Mouse (Mus musculus) liver, embryonic 13.5 days (tissue): ENCODE data around the gene Nme3. TPM values are rescaled to one million over a fixed set of nuclear protein-coding genes. Genes with fewer than 3 reads are reported as not detected.

Experiments used
- ATAC-seq: fragments of 200-750 bp; cut with Nextera tagmentation; 2 replicates; pipeline ENCODE4 v1.8.0; 2017; ENCODE audit warnings: low read depth, mild to moderate bottlenecking, moderate number of reproducible peaks, moderate library complexity
- DNase-seq: peaks from one replicate; pipeline ENCODE4 v3.0.0; 2022
- H3K27ac ChIP-seq: fragments of 300-500 bp; sonication (generic); 2 replicates; pipeline ENCODE4 v1.5.1; 2015; ENCODE audit warnings: moderate library complexity, mild to moderate bottlenecking, inconsistent platforms
- H3K27me3 ChIP-seq: fragments of 300-500 bp; sonication (generic); 2 replicates; pipeline ENCODE4 v1.6.1; 2015; ENCODE audit warnings: mild to moderate bottlenecking, inconsistent platforms
- H3K36me3 ChIP-seq: fragments of 300-500 bp; sonication (generic); 2 replicates; pipeline ENCODE4 v1.6.1; 2015; ENCODE audit warnings: mild to moderate bottlenecking, inconsistent platforms
- H3K4me1 ChIP-seq: fragments of 300-500 bp; sonication (generic); replicated peaks from 2 replicates; pipeline ENCODE4 v1.6.1; 2015; ENCODE audit warnings: inconsistent platforms
- H3K4me2 ChIP-seq: fragments of 300-500 bp; sonication (generic); 2 replicates; pipeline ENCODE4 v1.6.1; 2015; ENCODE audit warnings: inconsistent platforms, mild to moderate bottlenecking, moderate library complexity
- H3K4me3 ChIP-seq: fragments of 300-500 bp; sonication (generic); replicated peaks from 2 replicates; pipeline ENCODE4 v1.5.1; 2015; ENCODE audit warnings: mild to moderate bottlenecking, inconsistent platforms
- H3K9ac ChIP-seq: fragments of 300-500 bp; sonication (generic); 2 replicates; pipeline ENCODE4 v1.6.1; 2015; ENCODE audit warnings: mild to moderate bottlenecking, inconsistent platforms
- H3K9me3 ChIP-seq: fragments of 300-500 bp; sonication (generic); replicated peaks from 2 replicates; pipeline ENCODE4 v1.6.1; 2016; ENCODE audit warnings: inconsistent platforms
- WGBS: fragments of 180-500 bp; shearing (Covaris S2); methylation state at CpG from one replicate; pipeline ENCODE4 v1.1.7; 2015; ENCODE audit not compliant: insufficient replicate concordance; 5-methylcytosine and 5-hydroxymethylcytosine counted together
- polyA plus RNA-seq: library from polyadenylated mRNA; unstranded; fragments of >200 nt; fragmentation: Nextera tagmentation; extraction: Ambion mirVana; gene quantifications from 2 replicates; pipeline ENCODE4 v1.2.1, GENCODE M21; 2015

Gene Nme3
- polyA plus RNA-seq, 1 experiment from 2014 or later = 65.6 TPM

- H3K4me2 ChIP-seq = no peak overlapping the region; the same call in 1 of the 2 replicates
- no peaks in the 10 kb centered on the region for H3K9me3 ChIP-seq
- peaks cover 66% of the 10 kb centered on the region for H3K4me1 ChIP-seq
- no peak overlapping the region for H3K9ac ChIP-seq
- DNase-seq = no peak
- H3K27ac ChIP-seq = 0 out of 2 replicates have a peak overlapping the region, but pooled peaks have one; percentile 1
- H3K4me3 ChIP-seq = no peak overlapping the region
- peaks cover 68% of the 10 kb centered on the region for H3K36me3 ChIP-seq
- ATAC-seq = no peak
- WGBS = 84% methylated on average over 12 of the region's 12 CpGs
- H3K27me3 ChIP-seq = no peaks in the 10 kb centered on the region
These were observed 3.5 kb upstream of the Nme3 start for GRCm38 (mm10) chr17:24892785-24893184.

GRCm38 (mm10) chr17:24893276-24893675 lies 3.0 kb upstream of the Nme3 start:
- H3K4me2 ChIP-seq = peak overlapping the region; percentile 96
- peaks cover 66% of the 10 kb centered on the region for H3K4me1 ChIP-seq
- H3K36me3 ChIP-seq = peaks cover 73% of the 10 kb centered on the region
- DNase-seq (no peak), ATAC-seq (no peak)
- peak overlapping the region; percentile 95 for H3K4me3 ChIP-seq
- H3K27me3 ChIP-seq = no peaks in the 10 kb centered on the region
- H3K27ac ChIP-seq = 0 out of 2 replicates have a peak overlapping the region, but pooled peaks have one; percentile 90
- peak overlapping the region; percentile 95 for H3K9ac ChIP-seq
- WGBS = 94% methylated on average over 2 of the region's 2 CpGs
- H3K9me3 ChIP-seq = no peaks in the 10 kb centered on the region

GRCm38 (mm10) chr17:24894061-24894994 lies 2.0 kb upstream of the Nme3 start:
- no peaks in the 10 kb centered on the region for H3K9me3 ChIP-seq
- ATAC-seq = peak; percentile 26
- peak overlapping the region; percentile 95 for H3K4me3 ChIP-seq
- no peaks in the 10 kb centered on the region for H3K27me3 ChIP-seq
- H3K9ac ChIP-seq = peak overlapping the region; percentile 95
- DNase-seq = no peak
- H3K36me3 ChIP-seq = peaks cover 73% of the 10 kb centered on the region
- H3K27ac ChIP-seq = peak overlapping the region; percentile 90
- H3K4me2 ChIP-seq = peak overlapping the region; percentile 96
- WGBS = 6% methylated on average over 31 of the region's 31 CpGs
- peaks cover 62% of the 10 kb centered on the region for H3K4me1 ChIP-seq

GRCm38 (mm10) chr17:24894995-24895547 lies 1.2 kb upstream of the Nme3 start, which contains the start of the genes Eme2 and Mrps34:
TSS of gene Eme2 (minus strand) at chr17:24895087.
TSS of gene Mrps34 (plus strand) at chr17:24895116.
- peak within 1 kb of the TSS; percentile 96 for H3K4me2 ChIP-seq
- ATAC-seq = peak; percentile 59
- peak within 1 kb of the TSS; percentile 90 for H3K27ac ChIP-seq
- no peaks in the 10 kb centered on the region for H3K27me3 ChIP-seq
- H3K4me3 ChIP-seq = peak within 1 kb of the TSS; percentile 95
- peak; percentile 70 for DNase-seq
- WGBS = under 1% methylated on average over 61 of the region's 62 CpGs
- peaks cover 73% of the 10 kb centered on the region for H3K36me3 ChIP-seq
- peaks cover 57% of the 10 kb centered on the region for H3K4me1 ChIP-seq
- H3K9me3 ChIP-seq = no peaks in the 10 kb centered on the region
- H3K9ac ChIP-seq = peak within 1 kb of the TSS; percentile 95

GRCm38 (mm10) chr17:24895571-24896240 lies 594 bp upstream of the Nme3 start:
- 5% methylated on average over 23 of the region's 23 CpGs for WGBS
- H3K4me1 ChIP-seq = peaks cover 59% of the 10 kb centered on the region
- H3K36me3 ChIP-seq = peaks cover 73% of the 10 kb centered on the region
- H3K27ac ChIP-seq = peak overlapping the region; percentile 90
- ATAC-seq = peak; percentile 4; the same call in 1 of the 2 replicates
- H3K4me2 ChIP-seq = peak overlapping the region; percentile 96
- no peaks in the 10 kb centered on the region for H3K9me3 ChIP-seq
- H3K4me3 ChIP-seq = peak overlapping the region; percentile 95
- peak overlapping the region; percentile 95 for H3K9ac ChIP-seq
- no peaks in the 10 kb centered on the region for H3K27me3 ChIP-seq
- DNase-seq = no peak

DNA sequence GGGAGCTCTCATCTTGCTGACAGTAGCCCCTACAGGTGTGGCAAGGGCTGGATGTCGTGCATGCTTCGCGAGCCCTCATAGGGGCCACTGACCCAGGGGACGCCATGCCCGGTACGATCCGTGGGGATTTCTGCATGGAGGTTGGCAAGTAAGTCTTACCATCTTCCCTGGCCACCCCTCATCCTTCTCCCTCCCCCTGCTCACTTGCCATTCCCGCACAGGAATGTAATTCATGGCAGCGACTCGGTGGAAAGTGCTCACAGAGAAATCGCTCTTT lies 631 bp downstream of the Nme3 start:
- 48% methylated on average over 11 of the region's 11 CpGs for WGBS
- peak overlapping the region; percentile 95 for H3K4me3 ChIP-seq
- ATAC-seq = no peak
- H3K4me1 ChIP-seq = peaks cover 65% of the 10 kb centered on the region
- no peak for DNase-seq
- H3K4me2 ChIP-seq = peak overlapping the region; percentile 96
- no peaks in the 10 kb centered on the region for H3K27me3 ChIP-seq
- H3K9me3 ChIP-seq = no peaks in the 10 kb centered on the region
- H3K9ac ChIP-seq = peak overlapping the region; percentile 95
- H3K27ac ChIP-seq = peak overlapping the region; percentile 90
- H3K36me3 ChIP-seq = peaks cover 73% of the 10 kb centered on the region

DNA sequence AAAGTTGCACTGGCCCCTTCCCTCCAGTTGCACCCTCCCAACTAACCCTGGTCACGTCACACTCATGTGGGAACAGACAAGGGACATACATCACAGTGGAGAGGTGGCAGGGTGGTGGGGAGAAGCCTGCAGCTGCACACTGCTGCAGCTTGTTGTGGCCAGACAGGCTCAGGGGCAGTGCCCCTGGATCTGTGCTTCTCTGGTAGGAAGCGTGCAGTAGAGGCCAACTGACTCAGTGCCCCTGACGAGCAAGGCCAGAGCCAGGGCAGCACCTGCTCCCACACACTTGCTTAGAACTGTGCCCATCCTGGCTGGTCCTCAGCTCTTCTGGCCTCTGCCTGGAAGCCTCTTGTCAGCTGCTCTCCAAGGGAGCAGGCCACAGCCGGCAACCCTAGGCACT lies 1.3 kb downstream of the Nme3 start:
- Histone ChIP-seq H3K4me2 (peak overlapping the region; percentile 96), H3K27ac (peak overlapping the region; percentile 90), H3K36me3 (peaks cover 73% of the 10 kb centered on the region), H3K9ac (peak overlapping the region; percentile 95), H3K4me3 (peak overlapping the region; percentile 95), H3K27me3 (no peaks in the 10 kb centered on the region), H3K4me1 (peaks cover 71% of the 10 kb centered on the region), H3K9me3 (no peaks in the 10 kb centered on the region)
- WGBS = 76% methylated on average over 4 of the region's 4 CpGs
- DNase-seq (no peak), ATAC-seq (no peak)

DNA sequence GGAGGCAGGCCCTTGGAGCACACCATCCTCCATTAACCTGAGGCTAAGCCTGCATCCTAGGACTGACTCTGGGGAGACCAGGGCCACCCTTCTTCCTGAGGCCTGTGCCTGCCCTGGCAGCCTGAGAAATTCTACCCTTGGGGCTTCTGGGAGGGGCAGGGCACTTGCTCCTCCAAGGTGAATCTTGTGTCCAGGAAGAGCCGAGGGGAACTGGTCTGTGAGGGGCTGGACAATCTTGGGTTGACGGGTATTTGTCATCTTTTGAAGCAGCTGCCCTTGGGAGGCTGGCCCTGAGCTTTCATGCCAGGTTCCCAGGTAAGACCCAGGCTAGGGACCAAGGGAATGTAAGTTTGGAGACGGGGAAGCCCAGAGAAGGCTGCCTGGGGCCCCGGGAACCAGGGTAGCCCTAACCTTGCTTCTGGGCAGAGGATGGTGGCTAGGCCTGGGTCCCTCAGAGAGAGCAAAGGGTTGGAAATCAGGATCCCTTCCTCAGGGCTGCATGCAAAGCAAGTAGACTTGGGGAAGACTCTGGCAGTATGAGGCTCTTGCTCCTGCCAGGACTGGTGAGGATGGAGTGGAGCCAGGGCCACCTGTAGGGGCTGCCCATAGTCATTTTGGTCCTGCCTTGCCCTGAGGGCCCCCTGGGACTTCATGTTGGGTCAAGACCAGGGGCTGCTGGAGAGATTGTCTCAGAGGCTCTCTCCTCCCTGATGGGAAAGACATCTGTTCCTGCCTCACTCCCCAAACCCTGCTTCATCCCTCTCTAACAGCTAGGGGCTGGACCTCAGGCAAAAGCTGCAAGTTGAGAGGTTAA lies 1.9 kb downstream of the Nme3 start:
- Histone ChIP-seq H3K4me2 (peak overlapping the region; percentile 96), H3K27ac (peak overlapping the region; percentile 90), H3K36me3 (peaks cover 72% of the 10 kb centered on the region), H3K27me3 (no peaks in the 10 kb centered on the region), H3K9ac (peak overlapping the region; percentile 95), H3K9me3 (no peaks in the 10 kb centered on the region), H3K4me1 (peaks cover 74% of the 10 kb centered on the region), H3K4me3 (peak overlapping the region; percentile 95)
- 84% methylated on average over 4 of the region's 4 CpGs for WGBS
- no peak for ATAC-seq
- DNase-seq = no peak

GRCm38 (mm10) chr17:24899153-24899552 lies 2.9 kb downstream of the Nme3 start:
- DNase-seq (no peak), ATAC-seq (no peak)
- Histone ChIP-seq H3K27me3 (no peaks in the 10 kb centered on the region), H3K27ac (peak overlapping the region; percentile 90), H3K4me2 (no peak overlapping the region), H3K4me1 (peaks cover 74% of the 10 kb centered on the region), H3K9me3 (no peaks in the 10 kb centered on the region), H3K36me3 (peaks cover 74% of the 10 kb centered on the region), H3K4me3 (no peak overlapping the region), H3K9ac (no peak overlapping the region)
- WGBS = 82% methylated on average over 5 of the region's 5 CpGs

- Histone ChIP-seq H3K4me2 (no peak overlapping the region), H3K27me3 (no peaks in the 10 kb centered on the region), H3K27ac (0 out of 2 replicates have a peak overlapping the region, but pooled peaks have one; percentile 90), H3K9me3 (no peaks in the 10 kb centered on the region), H3K4me1 (peaks cover 79% of the 10 kb centered on the region), H3K36me3 (peaks cover 82% of the 10 kb centered on the region), H3K4me3 (no peak overlapping the region), H3K9ac (no peak overlapping the region)
- WGBS = 89% methylated on average over 6 of the region's 6 CpGs
- ATAC-seq = no peak
- DNase-seq = no peak
These were observed 3.7 kb downstream of the Nme3 start for GRCm38 (mm10) chr17:24900014-24900413.
